Mouse (Mus musculus) left cerebral cortex, postnatal 10 days (tissue): ENCODE data around the gene S100a10. TPM values are rescaled to one million over a fixed set of nuclear protein-coding genes. Genes with fewer than 3 reads are reported as not detected.
"Not testable (repeated sequence)": the region's sequence is repeated elsewhere in the genome, so short reads cannot be mapped to it uniquely, and the experiment has no call there.

Experiments used
- DNase-seq, 2 experiments: peaks; one replicate each; pipeline ENCODE4 v3.0.0; 2021 to 2022; ENCODE audit warnings: low spot score in 2 of 2, mixed read lengths in 1 of 2; ENCODE audit errors: extremely low spot score in 1 of 2
- intact Hi-C: fragments of 180-260 bp; cut with DNase I; formaldehyde crosslinking; loops from one replicate; pipeline ENCODE4 v1.15.1; 2025
- total RNA-seq, 2 experiments: library from RNA; stranded (reverse); gene quantifications; 2 replicates each; pipeline ENCODE4 v1.2.3; 2021

Gene S100a10
- total RNA-seq, 2 experiments from 2014 or later: 61.8 to 82.0 TPM

GRCm38 (mm10) chr3:93541501-93541900, 13.4 kb upstream of the S100a10 start:
- intact Hi-C loops: loop anchor here (10.0 kb wide), 1 partner anchor 63 kb away; no protein-coding TSS in a partner anchor
- no peak for DNase-seq

DNA sequence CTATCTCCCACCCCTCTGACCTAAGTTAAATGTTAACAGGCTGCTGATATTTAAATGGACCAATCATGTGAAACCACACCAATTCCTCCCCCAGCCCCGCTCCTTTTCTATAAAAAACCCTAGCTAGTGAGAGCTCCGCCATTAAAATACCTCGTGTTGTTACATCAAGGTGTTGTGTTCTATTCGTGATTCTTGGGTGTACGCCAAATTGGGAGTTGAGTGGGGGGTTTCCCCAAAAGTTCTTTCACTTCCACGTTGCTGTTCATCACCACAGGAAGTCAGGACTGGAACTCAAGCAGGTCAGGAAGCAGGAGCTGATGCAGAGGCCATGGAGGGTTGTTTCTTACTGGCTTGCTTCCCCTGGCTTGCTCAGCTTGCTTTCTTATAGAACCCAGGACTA, 10.7 kb upstream of the S100a10 start:
- intact Hi-C loops: loop anchor here (10.0 kb wide), 1 partner anchor 61 kb away; no protein-coding TSS in a partner anchor
- DNase-seq: not testable (repeated sequence)

GRCm38 (mm10) chr3:93547099-93547648, 7.7 kb upstream of the S100a10 start:
- intact Hi-C loops: loop anchor here (10.0 kb wide), 1 partner anchor 58 kb away; no protein-coding TSS in a partner anchor
- DNase-seq: peak; percentile 49 to 79

DNA sequence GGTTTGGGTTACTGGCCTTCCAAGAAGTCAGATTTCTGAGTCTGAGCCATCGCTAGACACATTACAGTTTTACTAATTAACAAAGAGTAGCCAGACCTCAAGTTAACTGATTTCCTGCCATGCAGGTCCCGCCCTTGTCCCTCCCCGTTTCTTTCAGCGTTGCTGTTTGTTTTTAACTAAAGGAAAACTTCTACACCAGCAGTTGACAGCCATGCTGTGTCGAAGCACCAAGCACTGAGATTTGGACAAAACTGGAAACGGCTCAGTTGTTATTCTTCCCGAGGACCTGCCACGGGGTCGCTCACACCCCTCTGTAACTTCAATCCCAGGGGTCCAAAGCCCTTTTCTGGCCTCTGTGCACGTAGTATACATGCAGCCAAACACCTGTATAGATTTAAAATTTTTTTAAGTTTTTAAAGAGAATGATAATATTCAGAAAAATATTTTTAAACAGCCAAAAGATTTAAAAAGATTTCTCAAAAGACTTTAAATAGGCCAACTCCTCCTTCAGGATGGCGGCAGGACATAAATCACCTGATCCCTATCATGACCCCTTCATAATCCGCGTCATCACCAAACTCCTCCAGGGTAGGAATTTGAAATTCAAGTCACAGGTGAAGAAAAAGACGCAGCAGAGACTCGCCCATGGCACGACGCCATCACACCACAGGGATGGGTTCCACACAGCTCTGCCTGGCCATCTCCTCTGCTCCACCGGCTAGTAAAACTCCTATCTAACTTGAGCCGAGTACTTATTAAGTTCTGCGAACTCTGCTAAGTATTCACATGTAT, 6.9 kb upstream of the S100a10 start:
- DNase-seq: no peak
- intact Hi-C loops: loop anchor here (10.0 kb wide), 1 partner anchor 57 kb away; no protein-coding TSS in a partner anchor

GRCm38 (mm10) chr3:93548541-93549266, 6.2 kb upstream of the S100a10 start:
- intact Hi-C loops: loop anchor here (10.0 kb wide), 1 partner anchor 56 kb away; no protein-coding TSS in a partner anchor
- DNase-seq: no peak

- no peak for DNase-seq
- intact Hi-C loops: loop anchor here (10.0 kb wide), 1 partner anchor 55 kb away; no protein-coding TSS in a partner anchor
Measured at GRCm38 (mm10) chr3:93549986-93550385, 4.9 kb upstream of the S100a10 start.

DNA sequence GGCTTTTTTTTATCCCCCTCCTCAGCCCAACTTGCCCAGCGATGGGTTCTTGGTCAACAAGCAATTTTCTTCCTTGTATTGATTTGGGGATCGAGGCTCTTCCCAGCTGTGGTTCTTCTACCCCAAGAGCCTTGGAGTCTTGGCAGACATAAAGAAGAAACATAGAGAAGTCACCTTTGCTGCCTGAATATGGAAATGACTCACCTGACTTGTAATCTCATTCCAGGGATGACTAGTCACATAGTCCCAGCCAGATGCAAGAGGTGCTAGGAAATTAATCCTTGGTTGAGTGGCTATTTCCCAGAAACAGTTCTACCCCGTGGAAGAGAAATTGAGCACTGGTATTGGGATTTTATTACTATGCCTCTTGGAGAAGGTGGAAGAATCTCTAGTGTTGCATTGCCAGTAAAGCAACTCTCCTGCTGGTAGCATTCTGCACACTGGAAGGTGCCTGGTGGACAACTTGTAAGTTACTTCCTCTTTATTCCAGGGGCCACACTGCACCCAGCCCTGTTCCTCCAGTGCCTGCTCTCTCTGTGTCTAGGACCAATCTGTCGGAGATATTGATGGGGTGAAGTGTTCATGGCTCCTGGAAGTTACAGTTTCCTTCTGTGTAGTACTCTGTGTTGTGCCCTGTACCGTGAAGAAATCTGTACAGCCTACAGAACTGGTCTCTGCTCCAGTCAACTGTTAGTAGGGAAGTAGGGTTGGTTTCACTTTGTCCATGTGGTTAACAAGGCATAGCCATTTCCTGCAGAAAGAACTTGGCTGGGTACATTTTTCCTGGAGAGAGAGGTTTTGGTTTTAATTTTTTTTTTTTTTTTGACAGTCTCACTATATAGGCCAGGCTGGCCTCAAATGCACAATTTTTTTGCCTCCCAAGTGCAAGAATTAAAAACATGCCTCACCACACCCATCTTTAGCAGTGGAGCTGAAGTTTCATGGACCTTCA, 2.7 kb upstream of the S100a10 start:
- DNase-seq: no peak
- intact Hi-C loops: no loop called here

- no peak for DNase-seq
Measured at GRCm38 (mm10) chr3:93553311-93553710, 1.6 kb upstream of the S100a10 start.

GRCm38 (mm10) chr3:93553765-93554378, 1.0 kb upstream of the S100a10 start:
- DNase-seq: no peak
- intact Hi-C loops: no loop called here

More at GRCm38 (mm10) chr3:93553311-93553710, 1.6 kb upstream of the S100a10 start:
- intact Hi-C loops: no loop called here

- intact Hi-C loops: no loop called here
- no peak for DNase-seq
Measured at GRCm38 (mm10) chr3:93554379-93554980, 400 bp upstream of the S100a10 start.

- intact Hi-C loops: no loop called here
- DNase-seq: peak in 1 of 2 experiments; percentile 30
Measured at GRCm38 (mm10) chr3:93555878-93556254, 986 bp downstream of the S100a10 start.

GRCm38 (mm10) chr3:93556599-93556998, 1.7 kb downstream of the S100a10 start:
- intact Hi-C loops: no loop called here
- no peak for DNase-seq

DNA sequence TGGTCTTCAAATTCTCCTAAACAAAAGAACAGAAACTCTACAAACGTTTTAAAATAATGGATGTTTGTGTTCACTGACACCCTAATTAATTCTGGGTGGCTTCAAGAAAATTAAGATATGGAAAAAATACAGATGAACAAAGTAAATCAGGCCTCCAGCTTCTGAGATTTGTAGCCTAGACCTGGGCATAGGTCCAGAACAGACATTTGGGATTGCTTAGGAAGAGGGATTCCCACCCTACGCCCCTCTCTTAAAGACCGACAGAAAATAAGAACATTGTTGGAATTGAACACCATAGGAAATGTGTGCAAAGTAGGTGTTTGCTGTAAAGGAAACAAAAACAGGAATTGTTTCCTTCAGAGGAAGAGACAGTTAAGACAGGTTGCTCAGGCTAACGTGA, 2.6 kb downstream of the S100a10 start:
- intact Hi-C loops: no loop called here
- DNase-seq: no peak

DNA sequence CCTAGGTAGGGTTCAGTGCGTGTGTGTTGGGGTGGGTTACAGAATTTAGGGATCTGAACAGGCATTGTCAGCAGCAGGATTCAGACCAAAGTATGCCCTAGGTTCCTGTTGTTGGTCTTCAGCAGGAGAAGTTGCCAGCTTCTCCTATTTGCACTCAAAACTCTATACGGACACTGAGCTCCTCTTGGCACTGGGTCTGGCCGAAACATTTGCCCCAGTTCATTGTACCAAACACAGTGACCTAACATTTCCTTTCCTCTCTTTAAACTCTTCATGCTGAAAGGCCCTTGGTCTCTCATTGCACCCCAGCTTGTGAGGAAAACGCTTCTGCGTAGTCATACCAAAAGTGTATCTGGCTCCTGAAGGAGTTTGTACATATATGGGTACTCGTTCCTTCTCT, 5.1 kb downstream of the S100a10 start:
- intact Hi-C loops: no loop called here
- DNase-seq: no peak

- intact Hi-C loops: no loop called here
Measured at GRCm38 (mm10) chr3:93562372-93562771, 7.5 kb downstream of the S100a10 start.

DNA sequence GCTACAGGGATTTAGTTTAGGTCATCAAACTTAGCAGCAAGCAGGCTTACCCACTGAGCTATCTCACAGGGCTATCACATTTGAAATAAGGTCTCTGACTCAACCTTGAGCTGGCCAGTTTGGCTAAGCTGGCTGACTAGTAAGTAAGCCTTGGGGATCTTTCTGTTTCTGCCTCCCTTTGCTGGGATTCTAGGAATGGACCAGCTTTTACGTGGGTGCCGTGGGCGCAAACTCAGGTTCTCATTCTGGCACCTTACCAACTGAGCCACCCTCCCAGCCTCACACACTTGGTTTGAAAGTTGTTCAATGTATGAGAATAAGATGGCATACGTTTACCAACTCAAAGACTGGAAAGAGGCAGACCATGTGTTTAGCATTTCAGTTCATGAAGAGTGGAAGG, 8.3 kb downstream of the S100a10 start:
- DNase-seq: no peak
- intact Hi-C loops: no loop called here

More at GRCm38 (mm10) chr3:93562372-93562771, 7.5 kb downstream of the S100a10 start:
- DNase-seq: no peak

DNA sequence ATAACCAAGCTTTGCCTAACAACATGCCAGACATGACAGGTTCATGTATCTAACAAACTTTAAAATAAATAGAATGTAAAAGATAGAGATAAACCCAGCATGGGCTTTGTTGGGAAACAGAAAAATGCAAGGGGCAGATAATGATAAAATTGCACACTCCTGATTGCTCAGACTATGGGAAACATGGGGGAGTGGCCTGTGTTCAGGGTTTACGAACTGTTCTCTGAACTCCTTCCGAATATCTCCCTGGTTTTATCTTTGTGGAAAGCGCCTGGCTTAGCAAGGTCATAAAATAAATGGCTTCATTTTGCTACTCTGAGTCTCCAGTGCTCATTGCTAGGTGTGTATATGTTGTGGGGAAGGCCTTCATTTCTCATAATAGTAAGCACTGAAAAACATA, 12.0 kb downstream of the S100a10 start:
- no peak for DNase-seq
- intact Hi-C loops: no loop called here

GRCm38 (mm10) chr3:93567721-93568120, 12.8 kb downstream of the S100a10 start:
- intact Hi-C loops: no loop called here
- no peak for DNase-seq
